Mouse (Mus musculus): Measurements from ENCODE around the gene Irgm2. TPM values are rescaled to one million over a fixed set of nuclear protein-coding genes. Genes with fewer than 3 reads are reported as not detected.
"Not testable (repeated sequence)": the region's sequence is repeated elsewhere in the genome, so short reads cannot be mapped to it uniquely, and the experiment has no call there.

The Irgm2 gene
- polyA plus RNA-seq, 1 experiment from 2014 or later, result 1.5 TPM

DNA sequence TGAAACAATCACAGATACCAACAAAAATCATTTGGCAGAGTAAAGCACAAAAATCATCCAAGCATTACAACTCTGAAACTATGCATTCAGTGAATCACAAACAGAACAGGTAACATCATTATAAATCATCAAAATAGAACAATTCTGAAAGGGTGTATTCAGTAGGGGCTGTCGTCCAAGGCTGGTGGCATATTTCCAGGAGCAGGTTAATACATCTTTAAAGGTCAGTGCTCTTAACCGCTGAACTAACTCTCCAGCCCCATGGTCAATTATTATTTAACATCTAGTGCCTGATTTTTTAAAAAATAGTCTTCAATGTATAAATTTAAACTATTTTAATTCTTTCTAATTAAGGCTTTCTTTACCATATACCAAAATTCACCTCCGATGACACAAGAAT lies 35.1 kb downstream of the Irgm2 start:
- H3K27me3 ChIP-seq; H3K36me3 ChIP-seq; ATAC-seq (ENCODE audit: insufficient number of reproducible peaks, insufficient read depth, low FRiP score, low TSS enrichment, low read depth); H3K9me3 ChIP-seq; H3K4me3 ChIP-seq; H3K27ac ChIP-seq; H3K9ac ChIP-seq; H3K4me1 ChIP-seq; H3K4me2 ChIP-seq: not testable (repeated sequence)
- 86% methylated on average over 3 of the region's 3 CpGs for WGBS

DNA sequence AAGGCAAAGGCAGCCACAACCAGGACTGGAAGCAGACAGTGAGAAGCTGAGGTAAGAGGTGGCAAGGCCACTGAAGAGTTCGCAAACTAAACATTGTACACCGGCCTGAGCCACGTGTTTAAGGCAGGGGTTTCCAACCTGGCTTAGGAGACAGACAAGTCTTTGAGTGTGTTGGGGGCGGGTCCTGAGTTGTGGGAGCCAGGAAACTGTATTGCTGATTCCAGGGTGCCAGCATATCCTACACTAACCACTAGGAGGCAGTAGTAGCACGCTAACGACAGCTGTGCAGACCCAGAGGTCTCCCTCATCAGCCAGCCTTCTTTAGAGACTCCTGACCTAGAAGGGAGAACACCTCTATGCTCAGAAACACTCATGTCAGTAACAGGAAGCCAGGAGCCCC lies 35.7 kb downstream of the Irgm2 start:
- Histone ChIP-seq H3K27me3 (no peaks in the 10 kb centered on the region), H3K36me3 (no peaks in the 10 kb centered on the region), H3K4me1 (peaks cover 8% of the 10 kb centered on the region; the same call in 1 of the 2 replicates), H3K27ac (no peak overlapping the region), H3K4me3 (no peak overlapping the region), H3K4me2 (no peak overlapping the region), H3K9ac (no peak overlapping the region), H3K9me3 (no peaks in the 10 kb centered on the region)
- ATAC-seq (ENCODE audit: insufficient number of reproducible peaks, insufficient read depth, low FRiP score, low TSS enrichment, low read depth), result no peak
- WGBS, result 5% methylated on average over 6 of the region's 6 CpGs

DNA sequence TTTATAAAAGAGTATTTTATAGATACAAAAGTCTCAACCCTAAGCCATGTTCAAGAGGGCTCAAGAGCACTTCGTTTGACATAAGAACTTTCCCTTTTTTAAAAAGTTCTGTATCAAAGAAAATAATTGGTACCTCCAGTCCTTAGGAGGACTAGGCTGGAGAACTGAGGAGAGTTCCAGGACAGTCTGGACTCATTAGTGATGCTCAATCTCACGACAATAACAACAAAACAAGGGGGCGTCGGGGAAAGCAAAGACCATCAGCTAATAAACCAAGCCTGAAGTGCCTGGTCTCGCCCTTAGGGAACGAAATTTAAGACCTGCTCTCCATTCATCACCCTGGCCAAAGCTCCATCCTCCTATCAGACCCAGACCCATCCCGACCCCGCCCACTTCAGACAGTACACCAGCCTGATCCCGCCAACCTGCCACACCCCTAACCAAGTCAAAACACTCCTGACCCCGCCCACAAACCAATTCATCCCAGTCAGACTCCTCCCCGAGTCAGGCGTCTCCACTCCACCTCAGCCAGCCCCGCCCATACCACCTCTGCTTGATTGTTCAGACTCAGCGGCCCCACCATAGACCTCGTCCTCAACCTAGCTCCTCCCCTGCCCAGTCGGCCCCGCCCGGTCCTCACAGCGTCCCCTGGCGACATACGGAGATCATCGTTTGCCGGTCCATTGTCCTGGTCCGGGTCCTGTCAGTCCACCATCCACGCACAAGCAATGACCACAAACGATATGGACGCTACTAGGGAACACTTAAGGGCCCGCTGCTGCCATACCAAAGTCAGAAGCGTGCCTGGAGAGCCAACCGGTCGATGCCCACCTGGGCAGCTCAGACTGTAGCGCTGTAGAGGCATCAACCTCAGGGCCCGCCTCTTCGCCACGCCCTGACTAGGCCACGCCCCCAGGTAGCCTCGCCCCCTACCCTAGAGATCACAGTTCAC lies 39.7 kb downstream of the Irgm2 start:
- H3K4me2 ChIP-seq, result peak overlapping the region; percentile 73
- H3K27me3 ChIP-seq, result no peaks in the 10 kb centered on the region
- H3K4me1 ChIP-seq, result peaks cover 8% of the 10 kb centered on the region; the same call in 1 of the 2 replicates
- peak; percentile 87 for ATAC-seq (ENCODE audit: insufficient number of reproducible peaks, insufficient read depth, low FRiP score, low TSS enrichment, low read depth)
- H3K4me3 ChIP-seq, result peak overlapping the region; percentile 44
- 2% methylated on average over 37 of the region's 37 CpGs for WGBS
- no peaks in the 10 kb centered on the region for H3K9me3 ChIP-seq
- no peak overlapping the region for H3K27ac ChIP-seq
- no peaks in the 10 kb centered on the region for H3K36me3 ChIP-seq
- no peak overlapping the region for H3K9ac ChIP-seq

DNA sequence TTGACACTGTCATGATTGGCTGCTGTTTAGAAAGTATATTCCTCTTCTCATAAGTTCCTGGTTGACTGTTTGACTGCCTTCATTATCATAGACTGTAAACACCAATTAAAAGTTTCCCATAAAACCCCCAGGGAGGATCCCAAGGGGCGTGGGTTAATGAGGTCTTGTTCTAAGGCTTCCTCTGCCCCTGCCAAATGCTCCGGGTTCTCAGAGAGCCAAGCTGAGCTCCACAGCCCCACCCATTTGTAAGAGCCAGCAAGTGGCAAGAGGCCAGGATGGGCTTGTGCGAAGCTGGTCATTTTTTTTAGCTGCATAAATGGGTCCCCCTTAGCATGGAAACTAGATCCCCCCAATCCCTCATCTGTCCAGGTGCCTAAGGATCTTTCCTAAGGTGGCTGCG lies 47.9 kb downstream of the Irgm2 start:
- Histone ChIP-seq H3K4me1 (0 out of 2 replicates have a peak, but pooled peaks cover 2% of the 10 kb centered on the region), H3K4me3 (no peak overlapping the region), H3K9me3 (no peaks in the 10 kb centered on the region), H3K36me3 (no peaks in the 10 kb centered on the region), H3K27ac (no peak overlapping the region), H3K27me3 (peaks cover 4% of the 10 kb centered on the region; the same call in 1 of the 2 replicates), H3K9ac (no peak overlapping the region), H3K4me2 (no peak overlapping the region)
- no peak for ATAC-seq (ENCODE audit: insufficient number of reproducible peaks, insufficient read depth, low FRiP score, low TSS enrichment, low read depth)
- whole genome bisulfite sequencing, result 44% methylated on average over 4 of the region's 4 CpGs

DNA sequence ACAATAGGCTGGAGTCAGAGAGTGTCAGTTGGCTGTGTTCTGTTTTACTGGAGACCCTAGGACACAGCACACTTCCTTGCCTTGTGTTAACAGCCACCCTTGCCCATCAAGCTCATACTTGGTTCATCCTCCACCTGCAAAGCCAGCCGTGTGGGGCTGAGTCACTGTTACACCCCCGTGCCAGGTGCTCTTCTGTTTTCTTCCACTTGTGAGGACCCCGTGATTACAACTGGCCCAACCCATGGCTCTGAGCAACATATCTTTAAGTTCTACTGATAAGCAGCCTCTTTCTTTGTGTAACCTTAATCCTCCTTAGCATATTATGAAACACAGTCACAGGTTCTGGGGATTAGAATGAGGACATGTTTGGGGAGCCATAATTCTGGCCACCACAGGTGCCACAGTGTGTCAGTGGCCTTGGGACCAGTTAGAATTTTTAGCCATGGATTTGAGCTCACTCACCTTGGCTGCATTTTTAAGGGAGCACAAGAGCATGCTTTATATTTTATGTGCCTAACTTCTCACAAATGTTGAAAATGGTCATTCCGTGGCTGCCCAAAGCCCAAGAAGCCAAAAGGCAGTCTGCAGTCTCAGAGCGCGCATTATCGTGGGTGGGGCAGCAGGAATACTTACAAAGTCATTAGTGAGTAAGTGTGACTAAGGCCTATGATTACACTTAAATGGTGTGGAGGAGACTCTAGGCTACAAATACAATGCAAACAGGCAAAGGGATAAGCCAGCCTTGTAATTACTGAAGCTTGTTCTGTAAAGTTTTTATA lies 50.0 kb downstream of the Irgm2 start:
- no peak overlapping the region for H3K4me2 ChIP-seq
- 79% methylated on average over 7 of the region's 7 CpGs for WGBS
- H3K9me3 ChIP-seq, result no peaks in the 10 kb centered on the region
- 0 out of 2 replicates have a peak, but pooled peaks cover 2% of the 10 kb centered on the region for H3K4me1 ChIP-seq
- H3K4me3 ChIP-seq, result no peak overlapping the region
- no peak overlapping the region for H3K27ac ChIP-seq
- no peak for ATAC-seq (ENCODE audit: insufficient number of reproducible peaks, insufficient read depth, low FRiP score, low TSS enrichment, low read depth)
- H3K27me3 ChIP-seq, result peaks cover 4% of the 10 kb centered on the region; the same call in 1 of the 2 replicates
- no peaks in the 10 kb centered on the region for H3K36me3 ChIP-seq
- H3K9ac ChIP-seq, result no peak overlapping the region

DNA sequence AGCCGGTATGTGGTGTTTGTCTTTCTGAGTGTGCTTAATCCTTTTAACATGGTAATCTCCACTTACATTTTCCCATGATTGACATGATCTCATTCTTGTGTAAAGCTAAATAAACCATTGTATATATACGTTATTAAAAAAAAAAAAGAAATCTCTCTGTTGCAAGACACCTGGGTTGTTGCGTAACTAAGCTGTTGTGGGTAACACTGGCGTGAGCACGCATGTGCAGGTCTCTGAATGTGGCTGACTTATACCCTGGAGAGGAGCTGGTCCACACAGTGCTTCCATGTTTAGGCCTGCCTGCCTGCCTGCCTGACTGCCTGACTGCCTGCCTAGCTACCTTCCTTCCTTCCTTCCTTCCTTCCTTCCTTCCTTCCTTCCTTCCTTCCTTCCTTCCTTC lies 51.1 kb downstream of the Irgm2 start:
- H3K9me3 ChIP-seq, result no peaks in the 10 kb centered on the region
- ATAC-seq (ENCODE audit: insufficient number of reproducible peaks, insufficient read depth, low FRiP score, low TSS enrichment, low read depth), result no peak
- 63% methylated on average over 5 of the region's 5 CpGs for WGBS
- 0 out of 2 replicates have a peak, but pooled peaks cover 2% of the 10 kb centered on the region for H3K4me1 ChIP-seq
- no peak overlapping the region for H3K4me2 ChIP-seq
- no peak overlapping the region for H3K9ac ChIP-seq
- H3K27ac ChIP-seq, result no peak overlapping the region
- H3K4me3 ChIP-seq, result no peak overlapping the region
- no peaks in the 10 kb centered on the region for H3K27me3 ChIP-seq
- H3K36me3 ChIP-seq, result no peaks in the 10 kb centered on the region

DNA sequence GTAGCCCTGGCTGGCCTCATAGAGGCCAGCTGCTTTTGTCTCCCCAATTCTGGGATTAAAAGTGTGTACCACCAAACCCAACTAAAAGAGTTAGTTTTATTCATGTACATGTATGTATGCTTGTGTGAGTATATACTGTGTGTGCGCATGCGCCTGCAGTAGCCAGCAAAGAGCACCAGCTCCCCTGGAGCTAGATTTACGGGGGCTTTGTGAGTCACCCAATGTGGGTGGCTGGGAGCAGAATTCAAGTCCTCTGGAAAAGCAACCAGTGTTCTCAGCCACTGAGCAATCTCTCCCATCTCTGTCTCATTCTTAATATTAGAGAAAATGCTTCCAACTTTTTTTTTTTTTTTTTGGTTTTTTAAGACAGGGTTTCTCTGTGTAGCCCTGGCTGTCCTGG lies 55.0 kb downstream of the Irgm2 start:
- H3K27ac ChIP-seq, result no peak overlapping the region
- no peak overlapping the region for H3K4me2 ChIP-seq
- H3K9me3 ChIP-seq, result no peaks in the 10 kb centered on the region
- H3K4me1 ChIP-seq, result no peaks in the 10 kb centered on the region
- no peaks in the 10 kb centered on the region for H3K27me3 ChIP-seq
- no peak for ATAC-seq (ENCODE audit: insufficient number of reproducible peaks, insufficient read depth, low FRiP score, low TSS enrichment, low read depth)
- H3K4me3 ChIP-seq, result no peak overlapping the region
- no peaks in the 10 kb centered on the region for H3K36me3 ChIP-seq
- 91% methylated on average over 3 of the region's 3 CpGs for WGBS
- no peak overlapping the region for H3K9ac ChIP-seq

DNA sequence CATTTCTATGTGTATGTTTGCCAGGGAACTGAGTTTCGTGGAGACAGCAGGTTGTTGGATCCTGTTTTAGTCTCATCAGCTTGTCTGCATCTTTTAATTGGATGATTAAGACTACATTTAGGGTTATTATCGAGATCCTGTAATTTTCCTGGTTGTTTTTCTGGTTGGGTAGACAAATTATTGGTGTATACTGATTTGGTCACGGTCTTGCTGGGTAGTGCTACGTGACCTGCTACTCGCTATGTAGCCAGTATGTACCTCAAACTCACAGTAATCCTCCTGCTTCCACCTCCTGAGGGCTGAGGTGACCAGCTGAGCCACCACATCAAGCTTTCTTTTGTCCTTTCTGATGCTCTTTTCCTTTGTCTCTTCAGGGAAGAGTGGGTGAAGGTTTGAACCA lies 58.4 kb downstream of the Irgm2 start:
- no peak overlapping the region for H3K9ac ChIP-seq
- WGBS, result 77% methylated on average over 5 of the region's 5 CpGs
- no peak overlapping the region for H3K27ac ChIP-seq
- H3K4me1 ChIP-seq, result no peaks in the 10 kb centered on the region
- H3K4me3 ChIP-seq, result no peak overlapping the region
- no peak overlapping the region for H3K4me2 ChIP-seq
- H3K27me3 ChIP-seq, result no peaks in the 10 kb centered on the region
- ATAC-seq (ENCODE audit: insufficient number of reproducible peaks, insufficient read depth, low FRiP score, low TSS enrichment, low read depth), result no peak
- H3K36me3 ChIP-seq, result no peaks in the 10 kb centered on the region
- no peaks in the 10 kb centered on the region for H3K9me3 ChIP-seq

DNA sequence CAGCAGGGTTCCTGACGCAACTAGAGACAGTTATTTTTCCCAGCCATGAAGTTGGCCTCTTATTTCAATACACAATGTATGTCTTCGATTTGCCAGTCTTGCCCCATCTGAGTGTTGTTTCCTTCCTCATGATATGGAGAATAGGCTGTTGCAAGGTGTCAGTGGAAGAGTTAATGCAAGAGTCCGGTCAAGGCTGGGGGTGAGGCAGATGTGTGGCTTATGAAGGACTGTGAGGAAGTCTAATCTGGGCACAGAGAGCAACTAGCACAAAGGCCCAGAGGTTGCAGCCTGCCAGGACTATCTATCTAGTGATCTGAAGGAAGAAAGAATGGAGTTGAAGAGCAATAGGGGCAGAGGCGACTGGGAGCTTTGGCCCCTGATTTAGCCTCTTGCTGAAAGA lies 60.7 kb downstream of the Irgm2 start:
- no peak overlapping the region for H3K4me2 ChIP-seq
- H3K27ac ChIP-seq, result no peak overlapping the region
- 87% methylated on average over 4 of the region's 4 CpGs for WGBS
- H3K27me3 ChIP-seq, result no peaks in the 10 kb centered on the region
- no peak for ATAC-seq (ENCODE audit: insufficient number of reproducible peaks, insufficient read depth, low FRiP score, low TSS enrichment, low read depth)
- H3K9me3 ChIP-seq, result no peaks in the 10 kb centered on the region
- no peak overlapping the region for H3K4me3 ChIP-seq
- H3K4me1 ChIP-seq, result no peaks in the 10 kb centered on the region
- H3K36me3 ChIP-seq, result no peaks in the 10 kb centered on the region
- no peak overlapping the region for H3K9ac ChIP-seq

DNA sequence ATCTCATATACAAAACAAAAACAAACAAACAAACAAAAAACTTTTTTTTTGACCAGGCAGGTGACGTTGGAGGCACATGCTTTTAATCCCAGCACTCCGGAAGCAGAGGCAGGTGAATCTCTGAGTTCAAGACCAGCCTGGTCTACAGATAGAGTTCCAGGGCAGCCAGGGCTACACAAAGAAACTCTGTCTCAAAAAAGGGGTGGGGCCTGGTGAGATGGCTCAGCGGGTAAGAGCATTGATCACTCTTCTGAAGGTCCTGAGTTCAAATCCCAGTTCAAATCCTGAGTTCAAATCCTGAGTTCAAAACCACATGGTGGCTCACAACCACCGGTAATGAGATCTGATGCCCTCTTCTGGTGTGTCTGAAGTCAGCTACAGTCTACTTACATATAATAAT lies 62.4 kb downstream of the Irgm2 start:
- ATAC-seq (ENCODE audit: insufficient number of reproducible peaks, insufficient read depth, low FRiP score, low TSS enrichment, low read depth), result no peak
- 88% methylated on average over 4 of the region's 4 CpGs for WGBS
- H3K27me3 ChIP-seq, result no peaks in the 10 kb centered on the region

DNA sequence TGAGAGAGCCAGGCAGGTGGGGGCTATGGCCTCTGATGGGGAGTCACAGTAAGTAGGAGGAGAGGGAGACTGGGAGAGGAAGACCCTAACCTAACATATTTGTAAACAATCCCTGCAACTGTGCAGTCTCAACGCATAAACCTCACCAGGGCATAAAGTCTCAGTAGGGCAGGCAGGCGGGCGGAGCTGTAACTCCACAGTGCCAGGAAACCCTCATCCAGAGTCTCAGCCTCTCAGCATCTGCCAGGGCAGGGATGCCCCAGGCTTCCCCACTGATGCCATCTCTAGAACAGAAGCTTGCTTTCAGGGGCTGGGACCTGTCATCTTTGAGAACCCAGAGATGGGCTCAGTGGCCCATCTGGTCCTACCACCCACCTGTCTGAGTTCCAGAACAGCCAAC lies 62.9 kb downstream of the Irgm2 start:
- H3K4me3 ChIP-seq, result no peak overlapping the region
- no peak for ATAC-seq (ENCODE audit: insufficient number of reproducible peaks, insufficient read depth, low FRiP score, low TSS enrichment, low read depth)
- H3K9me3 ChIP-seq, result no peaks in the 10 kb centered on the region
- H3K27me3 ChIP-seq, result no peaks in the 10 kb centered on the region
- no peaks in the 10 kb centered on the region for H3K36me3 ChIP-seq
- no peaks in the 10 kb centered on the region for H3K4me1 ChIP-seq
- H3K4me2 ChIP-seq, result no peak overlapping the region
- no peak overlapping the region for H3K27ac ChIP-seq
- 85% methylated on average over 3 of the region's 3 CpGs for WGBS
- no peak overlapping the region for H3K9ac ChIP-seq

More for the DNA sequence above, 62.4 kb downstream of the Irgm2 start:
- Histone ChIP-seq H3K27ac (no peak overlapping the region), H3K4me1 (no peaks in the 10 kb centered on the region), H3K36me3 (no peaks in the 10 kb centered on the region), H3K9ac (no peak overlapping the region), H3K4me2 (no peak overlapping the region), H3K4me3 (no peak overlapping the region), H3K9me3 (no peaks in the 10 kb centered on the region)

All from embryonic facial prominence, embryonic 13.5 days (tissue).